ENCODE assay signal across 1 mouse cellular context in the genomic region with DNA sequence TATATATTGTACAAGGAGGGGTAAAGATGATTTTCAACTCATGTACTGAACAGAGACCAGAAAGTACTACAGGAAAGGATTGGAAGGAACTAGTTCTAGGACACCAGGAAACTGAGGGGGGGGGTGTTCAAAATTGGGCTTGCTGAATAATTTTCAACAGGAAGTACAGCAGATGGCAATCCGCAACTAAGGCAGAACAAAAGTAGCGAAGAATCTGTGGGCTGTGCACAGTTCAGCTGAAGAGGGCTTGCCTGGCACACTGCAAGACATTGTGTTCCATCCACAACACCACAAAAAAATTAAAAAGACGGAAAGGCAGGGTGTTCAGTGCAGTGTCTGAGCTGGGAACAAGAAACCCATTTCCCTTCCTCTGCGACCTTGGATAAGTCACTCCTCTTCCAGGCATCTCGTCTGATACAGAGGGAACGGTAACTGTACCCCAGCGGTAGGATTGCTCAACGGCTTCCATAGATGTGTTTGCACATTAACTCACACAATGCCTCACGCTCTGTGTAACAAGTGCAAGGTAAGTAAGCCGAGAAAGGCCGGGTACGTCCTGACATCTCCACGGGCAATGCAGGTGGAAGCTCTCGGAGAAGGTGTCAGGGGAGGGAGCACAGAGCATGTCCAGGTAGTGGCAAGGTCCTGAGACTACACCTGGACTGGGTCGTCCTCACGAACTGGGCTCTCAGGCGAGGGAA.
TF ChIP-seq lines count a peak whose summit lies in the region.

No protein-coding gene starts in this region.

TF ChIP-seq in CH12.LX, 34 proteins besides CTCF, POLR2A, EP300 and RAD21 (continued from another document):
- no peak for TF ChIP-seq KAT2A (IDR thresholded peaks at IDR 0.05; ENCODE audit: insufficient replicate concordance, low read length)
- no peak for TF ChIP-seq SIN3A (IDR thresholded peaks at IDR 0.05; ENCODE audit: low read length)
- TF ChIP-seq SMC3 (IDR thresholded peaks at IDR 0.05; ENCODE audit: low read depth, low read length): no peak
- no peak for TF ChIP-seq BHLHE40 (IDR thresholded peaks at IDR 0.05; ENCODE audit: low read depth, low read length)
- no peak for TF ChIP-seq ZNF384 (IDR thresholded peaks at IDR 0.05; ENCODE audit: low read depth, low read length)
- TF ChIP-seq MAZ (IDR thresholded peaks at IDR 0.05; ENCODE audit: low read depth, low read length): no peak
- no peak for TF ChIP-seq ZC3H11A (IDR thresholded peaks at IDR 0.05; ENCODE audit: low read depth, low read length)
- TF ChIP-seq JUND (conservative IDR thresholded peaks at IDR 0.05; ENCODE audit: low read depth, low read length): no peak
- no peak for TF ChIP-seq NELFE (IDR thresholded peaks at IDR 0.05; ENCODE audit: low read depth, low read length)
